ENCODE assay signal across 10 mouse cellular contexts in the genomic region with DNA sequence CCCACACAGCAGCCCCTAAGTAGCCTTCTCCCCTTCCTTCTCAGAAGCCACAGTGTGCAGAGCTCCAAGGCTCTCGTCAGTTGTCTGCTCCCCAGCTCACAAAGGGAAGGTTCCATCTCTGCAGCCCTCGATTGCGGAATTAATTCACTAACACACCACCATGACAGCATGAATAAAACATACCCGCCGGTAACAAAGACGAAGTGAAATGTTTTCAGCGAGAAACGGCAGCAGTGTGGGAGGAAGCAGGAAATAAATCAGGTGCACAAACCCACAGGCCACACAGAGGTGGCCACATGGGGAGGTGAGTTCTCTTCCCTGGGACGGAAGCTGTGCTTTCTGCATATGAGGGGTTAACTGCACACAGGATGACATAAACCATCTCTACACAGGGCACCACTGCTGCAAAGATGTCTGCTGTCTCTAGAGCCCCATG. TPM values are rescaled to one million over a fixed set of nuclear protein-coding genes. Genes with fewer than 3 reads are reported as not detected.
DNase-seq lines count a peak whose midpoint lies in the region; ATAC-seq and TF ChIP-seq lines count a peak whose summit lies in the region.
"Had no signal": no experiment of that assay in that cellular context is flagged by ENCODE, and none has a peak within 500 bp of the region (broad histone marks: within the 10 kb centered on the region; RNA-seq: fewer than 3 reads in every experiment).

No protein-coding gene starts in this region.

- 65% methylated on average over 9 of the region's 9 CpGs for WGBS in embryonic facial prominence, embryonic 10.5 days
- WGBS in hindbrain, postnatal 0 days = 9% methylated on average over 9 of the region's 9 CpGs
- 7% methylated on average over 9 of the region's 9 CpGs for WGBS in neural tube, embryonic 13.5 days

- H3K27me3 ChIP-seq in embryonic facial prominence, embryonic 10.5 days (replicated peaks; ENCODE audit: low read depth, poor library complexity, severe bottlenecking) = no peaks in the 10 kb centered on the region
- no peaks in the 10 kb centered on the region for H3K27me3 ChIP-seq in hindbrain, postnatal 0 days (ENCODE audit: insufficient read depth, low read length)
- no peaks in the 10 kb centered on the region for H3K27me3 ChIP-seq in neural tube, embryonic 13.5 days
- H3K27me3 ChIP-seq: lung, embryonic 15.5 days had no signal

- no peak overlapping the region; the same call in 1 of the 2 replicates for H3K9ac ChIP-seq in hindbrain, postnatal 0 days (replicated peaks; ENCODE audit: low read length)
- peak overlapping the region; percentile 44 for H3K9ac ChIP-seq in neural tube, embryonic 13.5 days
- H3K9ac ChIP-seq: lung, embryonic 15.5 days had no signal

- peak overlapping the region; percentile 35; the same call in 1 of the 2 replicates for H3K27ac ChIP-seq in embryonic facial prominence, embryonic 10.5 days (replicated peaks)
- H3K27ac ChIP-seq in hindbrain, postnatal 0 days = peak overlapping the region; percentile 5; the same call in 1 of the 2 replicates
- peak overlapping the region; percentile 84 for H3K27ac ChIP-seq in neural tube, embryonic 13.5 days (replicated peaks)
- H3K27ac ChIP-seq: lung, embryonic 15.5 days had no signal

- no peak for TF ChIP-seq CTCF in hindbrain, postnatal 0 days (IDR thresholded peaks at IDR 0.05; ENCODE audit: low read depth)

- no peaks in the 10 kb centered on the region for H3K9me3 ChIP-seq in embryonic facial prominence, embryonic 10.5 days
- no peaks in the 10 kb centered on the region for H3K9me3 ChIP-seq in hindbrain, postnatal 0 days (ENCODE audit: low read length)
- no peaks in the 10 kb centered on the region for H3K9me3 ChIP-seq in neural tube, embryonic 13.5 days
- H3K9me3 ChIP-seq: lung, embryonic 15.5 days had no signal

- no peaks in the 10 kb centered on the region for H3K4me1 ChIP-seq in embryonic facial prominence, embryonic 10.5 days
- no peaks in the 10 kb centered on the region for H3K4me1 ChIP-seq in hindbrain, postnatal 0 days (ENCODE audit: insufficient read depth, low read length)
- H3K4me1 ChIP-seq in neural tube, embryonic 13.5 days (replicated peaks) = peaks cover 9% of the 10 kb centered on the region
- H3K4me1 ChIP-seq: lung, embryonic 15.5 days had no signal

- peak; percentile 87 for ATAC-seq in hindbrain, postnatal 0 days
- peak; percentile 89 for ATAC-seq in neural tube, embryonic 13.5 days (ENCODE audit: low read depth)

- no peaks in the 10 kb centered on the region for H3K36me3 ChIP-seq in embryonic facial prominence, embryonic 10.5 days (replicated peaks)
- H3K36me3 ChIP-seq in hindbrain, postnatal 0 days (ENCODE audit: insufficient read depth, low read length) = no peaks in the 10 kb centered on the region
- no peaks in the 10 kb centered on the region for H3K36me3 ChIP-seq in neural tube, embryonic 13.5 days
- H3K36me3 ChIP-seq: lung, embryonic 15.5 days had no signal

- peak overlapping the region; percentile 39 for H3K4me2 ChIP-seq in hindbrain, postnatal 0 days (ENCODE audit: low read depth, low read length)
- H3K4me2 ChIP-seq in neural tube, embryonic 13.5 days = peak overlapping the region; percentile 38
- H3K4me2 ChIP-seq: lung, embryonic 15.5 days had no signal

- no peak overlapping the region for H3K4me3 ChIP-seq in embryonic facial prominence, embryonic 10.5 days
- H3K4me3 ChIP-seq in hindbrain, postnatal 0 days (ENCODE audit: low read length) = 0 out of 2 replicates have a peak overlapping the region, but pooled peaks have one; percentile 7
- H3K4me3 ChIP-seq in neural tube, embryonic 13.5 days = peak overlapping the region; percentile 14
- H3K4me3 ChIP-seq: lung, embryonic 15.5 days had no signal

- DNase-seq in embryo, embryonic 11 days = peak; percentile 32
- DNase-seq in embryo, embryonic 9.5 days (ENCODE audit: extremely low spot score) = no peak
- no peak for DNase-seq in embryonic facial prominence, embryonic 10.5 days (ENCODE audit: low spot score)
- DNase-seq in hindbrain, postnatal 0 days (ENCODE audit: low spot score) = peak; percentile 28
- no peak for DNase-seq in right cerebral cortex, adult 2 months (ENCODE audit: low spot score in 2 of 2)
- no peak for DNase-seq in layer of hippocampus, postnatal 14 days (ENCODE audit: low spot score in 2 of 2)
- no peak for DNase-seq in gastrocnemius, adult 8-10 months (ENCODE audit: low spot score in 2 of 2)
- DNase-seq: right cerebral cortex, postnatal 14 days had no signal

RNA-seq across cellular contexts. Expression of gene Prdm2, which starts 6.5 kb away (rescaled TPM):
- 16.8 and 17.4 TPM in 2 replicates for polyA plus RNA-seq in embryonic facial prominence, embryonic 10.5 days (2016; fragmentation: Nextera tagmentation; extraction: Ambion mirVana)
- total RNA-seq in hindbrain, postnatal 0 days (2014; rRNA removed) = 16.6 and 23.8 TPM in 2 replicates
- 10.3 and 11.0 TPM in 2 replicates for polyA plus RNA-seq in hindbrain, postnatal 0 days (2015; fragmentation: Nextera tagmentation; extraction: Ambion mirVana)
- 17.3 and 19.5 TPM in 2 replicates for polyA plus RNA-seq in neural tube, embryonic 13.5 days (2015; fragmentation: Nextera tagmentation; extraction: Ambion mirVana)
- total RNA-seq in layer of hippocampus, postnatal 14 days (2021) = 10 to 100 TPM; 34.9 to 35.4 TPM
- 10 to 100 TPM; 20.3 to 28.1 (median 25.8) TPM for total RNA-seq in gastrocnemius, adult 8-10 months (2022)

Comparison
In these comparisons a context has a peak if more than half of its experiments do, and no peak if none do; other contexts are left out.
1. DNase-seq: peak in embryo, embryonic 11 days (single experiment) and hindbrain, postnatal 0 days (single experiment); none in embryo, embryonic 9.5 days (single experiment), embryonic facial prominence, embryonic 10.5 days (single experiment), right cerebral cortex, adult 2 months (0 of 2), layer of hippocampus, postnatal 14 days (0 of 2) and gastrocnemius, adult 8-10 months (0 of 2).
2. H3K27ac ChIP-seq: peak in every context shown above with its lines; median percentile 84 in neural tube, embryonic 13.5 days; 35 in embryonic facial prominence, embryonic 10.5 days; 5 in hindbrain, postnatal 0 days.